Mouse (Mus musculus) CH12.LX (cell line): Measurements from ENCODE around the gene Kdm8. TPM values are rescaled to one million over a fixed set of nuclear protein-coding genes. Genes with fewer than 3 reads are reported as not detected.
"Not testable (repeated sequence)": the region's sequence is repeated elsewhere in the genome, so short reads cannot be mapped to it uniquely, and the experiment has no call there.

Source experiments
- DNase-seq: peaks from one replicate; pipeline ENCODE4 v3.0.0-alpha.2; 2013; ENCODE audit errors: extremely low read depth
- H3K27ac ChIP-seq: 2 replicates; pipeline ENCODE4 v1.5.1; 2012; ENCODE audit warnings: low read depth, mild to moderate bottlenecking, control low read depth, moderate library complexity; ENCODE audit not compliant: insufficient read depth
- H3K27me3 ChIP-seq: replicated peaks from 2 replicates; pipeline ENCODE3; 2012; ENCODE audit warnings: inconsistent platforms
- H3K36me3 ChIP-seq, 2 experiments: replicated peaks in 1 of 2; 2 replicates each; pipeline versions ENCODE3 to v1.6.1; 2012; ENCODE audit warnings: inconsistent platforms in 1 of 2, low read length in 1 of 2, mild to moderate bottlenecking in 1 of 2, mixed read lengths in 1 of 2, moderate library complexity in 1 of 2; ENCODE audit not compliant: control insufficient read depth in 1 of 2, insufficient read depth in 1 of 2
- H3K4me1 ChIP-seq, 2 experiments: 2 replicates each; pipeline ENCODE4 v1.6.1; 2012; ENCODE audit warnings: inconsistent platforms in 1 of 2, moderate library complexity in 1 of 2; ENCODE audit not compliant: insufficient read depth in 2 of 2, control insufficient read depth in 1 of 2
- H3K4me2 ChIP-seq: 2 replicates; pipeline ENCODE4 v1.6.1; 2012; ENCODE audit warnings: low read depth, mild to moderate bottlenecking, control low read depth; ENCODE audit not compliant: poor library complexity, insufficient read depth, severe bottlenecking
- H3K4me3 ChIP-seq, 3 experiments: fragments of 150-350 bp in 1 of 3; sonication (generic) in 1 of 3; replicated peaks in 1 of 3; 2 replicates each; pipeline versions ENCODE3 to v1.5.1; 2011 to 2012; ENCODE audit warnings: low read depth in 2 of 3, low read length in 2 of 3, mild to moderate bottlenecking in 2 of 3, moderate library complexity in 2 of 3, control low read depth in 1 of 3, improper control_type of control experiment in 1 of 3, inconsistent platforms in 1 of 3, mixed read lengths in 1 of 3; ENCODE audit not compliant: poor library complexity in 1 of 3
- H3K79me2 ChIP-seq: replicated peaks from 2 replicates; pipeline ENCODE4 v1.6.1; 2012; ENCODE audit warnings: mild to moderate bottlenecking, moderate library complexity; ENCODE audit not compliant: control insufficient read depth, poor library complexity, insufficient read depth, severe bottlenecking; ENCODE audit errors: extremely low read depth
- H3K9ac ChIP-seq: 2 replicates; pipeline ENCODE4 v1.6.1; 2012; ENCODE audit warnings: low read depth, mild to moderate bottlenecking, control low read depth, moderate library complexity; ENCODE audit not compliant: insufficient read depth
- H3K9me3 ChIP-seq: replicated peaks from 2 replicates; pipeline ENCODE3; 2012; ENCODE audit warnings: low read length, inconsistent platforms, mixed read lengths
- CHD2 ChIP-seq: IDR thresholded peaks from 2 replicates; pipeline ENCODE4 v1.6.1; 2011; ENCODE audit warnings: low read length, improper control_type of control experiment
- E2F4 ChIP-seq: IDR thresholded peaks from 2 replicates; pipeline ENCODE4 v1.6.1; 2011; ENCODE audit warnings: low read depth, low read length, improper control_type of control experiment; ENCODE audit not compliant: insufficient replicate concordance
- EP300 ChIP-seq: IDR thresholded peaks from 2 replicates; pipeline ENCODE4 v1.6.1; 2011; ENCODE audit warnings: low read length, improper control_type of control experiment
- ETS1 ChIP-seq: conservative IDR thresholded peaks from 2 replicates; pipeline ENCODE4 v1.6.1; 2012; ENCODE audit warnings: low read depth, mild to moderate bottlenecking, inconsistent platforms, low read length, improper control_type of control experiment, moderate library complexity
- GABPA ChIP-seq: IDR thresholded peaks from 2 replicates; pipeline ENCODE4 v1.6.1; 2012; ENCODE audit warnings: low read depth, low read length, improper control_type of control experiment, inconsistent platforms; ENCODE audit not compliant: insufficient replicate concordance
- JUND ChIP-seq: conservative IDR thresholded peaks from 2 replicates; pipeline ENCODE4 v1.6.1; 2011; ENCODE audit warnings: low read depth, low read length, improper control_type of control experiment
- KAT2A ChIP-seq: IDR thresholded peaks from 2 replicates; pipeline ENCODE4 v1.6.1; 2012; ENCODE audit warnings: low read length, improper control_type of control experiment, inconsistent platforms; ENCODE audit not compliant: insufficient replicate concordance
- MAFK ChIP-seq: IDR thresholded peaks from 2 replicates; pipeline ENCODE4 v1.6.1; 2011; ENCODE audit warnings: low read length, improper control_type of control experiment; ENCODE audit not compliant: insufficient replicate concordance
- MAX ChIP-seq: IDR thresholded peaks from 2 replicates; pipeline ENCODE4 v1.6.1; 2011; ENCODE audit warnings: low read length, improper control_type of control experiment
- MAZ ChIP-seq: IDR thresholded peaks from 2 replicates; pipeline ENCODE4 v1.6.1; 2012; ENCODE audit warnings: low read depth, mild to moderate bottlenecking, inconsistent platforms, low read length, improper control_type of control experiment, moderate library complexity
- MXI1 ChIP-seq: IDR thresholded peaks from 2 replicates; pipeline ENCODE4 v1.6.1; 2011; ENCODE audit warnings: mild to moderate bottlenecking, low read depth, low read length, improper control_type of control experiment
- NRF1 ChIP-seq: IDR thresholded peaks from 2 replicates; pipeline ENCODE4 v1.6.1; 2014; ENCODE audit warnings: low read depth, mild to moderate bottlenecking, inconsistent platforms, low read length, improper control_type of control experiment, moderate library complexity
- PAX5 ChIP-seq: IDR thresholded peaks from 2 replicates; pipeline ENCODE4 v1.6.1; 2012; ENCODE audit warnings: low read length, inconsistent platforms, mixed read lengths
- POLR2AphosphoS2 ChIP-seq: IDR thresholded peaks from 2 replicates; pipeline ENCODE4 v1.6.1; 2011; ENCODE audit warnings: low read depth, low read length, improper control_type of control experiment
- RAD21 ChIP-seq: IDR thresholded peaks from 2 replicates; pipeline ENCODE4 v1.6.1; 2011; ENCODE audit warnings: low read depth, mild to moderate bottlenecking, low read length, improper control_type of control experiment, moderate library complexity
- SIN3A ChIP-seq: IDR thresholded peaks from 2 replicates; pipeline ENCODE4 v1.6.1; 2012; ENCODE audit warnings: low read length, improper control_type of control experiment, inconsistent platforms
- TBP ChIP-seq: conservative IDR thresholded peaks from 2 replicates; pipeline ENCODE4 v1.6.1; 2011; ENCODE audit warnings: low read depth, low read length, improper control_type of control experiment
- TCF12 ChIP-seq: IDR thresholded peaks from 2 replicates; pipeline ENCODE4 v1.6.1; 2014; ENCODE audit warnings: low read depth, mild to moderate bottlenecking, inconsistent platforms, low read length, improper control_type of control experiment
- USF1 ChIP-seq: IDR thresholded peaks from 2 replicates; pipeline ENCODE4 v1.6.1; 2014; ENCODE audit warnings: low read depth, mild to moderate bottlenecking, inconsistent platforms, low read length, improper control_type of control experiment
- ZNF384 ChIP-seq: IDR thresholded peaks from 2 replicates; pipeline ENCODE4 v1.6.1; 2012; ENCODE audit warnings: low read depth, low read length, improper control_type of control experiment, inconsistent platforms
- dilution Hi-C: fragments of 300-500 bp; cut with MboI; formaldehyde crosslinking; loops from 2 replicates; pipeline ENCODE4 v1.14.3; 2020; ENCODE audit warnings: low sequenced_read_pairs; ENCODE audit not compliant: extremely low pct_unique_long_range_greater_than_20kb, extremely low pct_ligation_motif_present
- in situ Hi-C: fragments of 300-500 bp; cut with MboI; formaldehyde crosslinking; loops from 3 replicates; pipeline ENCODE4 v1.14.3; 2019; ENCODE audit warnings: low sequenced_read_pairs, low pct_ligation_motif_present, low pct_unique_long_range_greater_than_20kb, mixed read lengths
- polyA plus RNA-seq: library from polyadenylated mRNA; unstranded; fragments of >175 nt; gene quantifications from 2 replicates; pipeline ENCODE4 v1.2.1, GENCODE M21; 2012; ENCODE audit warnings: low read depth; ENCODE audit not compliant: insufficient read length
- total RNA-seq, 2 experiments: library from RNA; depleted of rRNA; stranded (reverse); fragments of 300-350 nt in 1 of 2; fragments of >200 nt in 1 of 2; gene quantifications; 2 replicates each; pipeline ENCODE4 v1.2.3; 2012 to 2014

The Kdm8 gene
- total and polyA plus RNA-seq, 3 experiments = 5.0 to 8.7 (median 6.6) TPM

DNA sequence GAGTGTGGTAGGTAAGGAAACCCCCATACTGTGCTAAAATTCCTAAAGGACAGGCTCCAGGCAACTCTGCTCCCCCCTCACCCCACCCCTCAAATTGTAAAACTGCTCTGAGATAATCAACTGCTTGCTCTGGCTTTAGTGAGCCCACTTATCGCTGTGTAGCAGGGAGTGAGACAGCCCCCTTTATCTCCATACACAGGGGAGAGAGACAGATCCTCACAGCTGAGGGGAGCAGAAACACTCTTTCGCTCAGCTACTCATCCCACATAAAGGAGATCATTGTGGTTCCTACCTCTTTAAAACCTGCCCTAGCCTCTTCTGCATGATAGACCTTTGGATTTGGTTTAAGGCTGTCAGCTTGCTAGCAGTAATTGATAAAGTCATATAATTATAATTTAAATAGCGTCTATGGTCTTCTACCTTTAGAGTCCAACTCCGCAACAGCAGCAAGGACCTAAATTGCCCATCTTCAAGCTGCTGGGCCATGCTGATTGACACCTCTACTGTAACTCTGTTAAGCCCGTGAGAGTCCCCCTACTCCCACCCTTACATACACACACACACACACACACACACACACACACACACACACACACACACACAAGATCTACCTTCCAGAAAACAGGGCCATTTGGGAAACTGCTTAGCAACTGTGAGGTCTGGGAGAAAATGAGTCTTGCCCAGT lies 15.5 kb upstream of the Kdm8 start:
- in situ Hi-C loops, DNase-seq, H3K4me3 ChIP-seq, H3K79me2 ChIP-seq, H3K36me3 ChIP-seq, H3K4me2 ChIP-seq, H3K27ac ChIP-seq, dilution Hi-C loops, H3K9ac ChIP-seq, H3K4me1 ChIP-seq: not testable (repeated sequence)
- peaks cover 19% of the 10 kb centered on the region for H3K9me3 ChIP-seq
- H3K27me3 ChIP-seq = peaks cover 44% of the 10 kb centered on the region

DNA sequence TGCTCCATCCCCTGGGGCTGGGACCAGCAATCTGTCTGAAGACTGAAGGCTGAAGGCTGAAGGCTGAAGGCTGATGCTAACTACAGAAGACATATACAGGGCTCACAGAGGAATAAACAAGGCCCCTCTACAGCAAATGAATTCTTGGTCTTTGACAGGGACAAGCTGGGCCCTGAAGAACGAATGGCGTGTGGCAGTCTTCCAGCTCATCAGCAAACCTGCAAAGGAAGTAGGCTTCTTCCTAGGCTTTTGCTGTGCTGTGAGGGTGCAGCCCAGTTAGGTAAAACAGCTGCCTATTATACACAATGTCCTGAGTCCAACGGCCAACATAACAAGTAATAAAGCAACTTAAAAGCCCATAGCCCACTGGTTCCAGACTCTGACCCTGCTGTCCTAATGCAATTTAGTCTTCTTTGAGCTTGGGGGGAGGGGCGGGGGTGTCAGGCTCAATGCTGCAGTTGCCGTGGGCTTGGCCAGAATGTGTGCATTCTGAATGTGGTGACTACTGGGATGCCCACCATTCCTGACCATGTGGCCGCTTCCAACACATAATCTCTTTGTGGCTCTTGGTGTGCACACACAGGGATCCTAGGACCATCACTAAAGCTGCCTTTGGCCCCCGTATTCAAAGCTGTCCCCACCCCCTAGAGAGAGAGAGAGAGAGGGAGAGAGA lies 14.2 kb upstream of the Kdm8 start:
- no peak overlapping the region for H3K27ac ChIP-seq
- H3K9ac ChIP-seq = no peak overlapping the region
- peaks cover 15% of the 10 kb centered on the region for H3K9me3 ChIP-seq
- dilution Hi-C loops (no loop called here), in situ Hi-C loops (no loop called here)
- H3K4me2 ChIP-seq = no peak overlapping the region
- no peaks in the 10 kb centered on the region for H3K36me3 ChIP-seq
- TF ChIP-seq MAX (no peak), NRF1 (no peak), KAT2A (no peak)
- no peak overlapping the region for H3K4me3 ChIP-seq
- H3K79me2 ChIP-seq = no peaks in the 10 kb centered on the region
- H3K4me1 ChIP-seq = no peaks in the 10 kb centered on the region
- peaks cover 57% of the 10 kb centered on the region for H3K27me3 ChIP-seq
- no peak for DNase-seq

DNA sequence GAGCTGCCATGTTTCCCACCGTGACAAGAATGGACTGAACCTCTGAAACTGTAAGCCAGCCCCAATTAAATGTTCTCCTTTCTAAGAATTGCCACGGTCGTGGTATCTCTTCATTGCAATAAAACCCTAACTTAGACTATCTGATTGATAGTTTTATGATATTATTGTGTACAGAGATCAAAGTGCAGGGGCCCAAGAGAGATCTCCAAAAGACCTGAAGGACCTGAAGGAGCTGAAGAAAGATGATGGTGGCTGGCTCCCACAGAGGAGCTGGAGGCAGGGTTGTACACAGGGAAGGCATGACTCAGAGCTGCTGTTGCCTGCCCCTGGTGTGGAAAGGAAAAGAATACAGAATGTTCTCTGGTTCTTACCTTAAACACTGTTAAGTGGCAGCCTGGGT lies 10.6 kb upstream of the Kdm8 start:
- no peak for DNase-seq
- H3K27ac ChIP-seq = no peak overlapping the region
- TF ChIP-seq MAZ = no peak
- no peak for TF ChIP-seq E2F4
- TF ChIP-seq USF1 = no peak
- TF ChIP-seq PAX5 = no peak
- no peak for TF ChIP-seq SIN3A
- no peak for TF ChIP-seq TCF12
- TF ChIP-seq POLR2AphosphoS2 = no peak
- no peak for TF ChIP-seq ETS1
- no peak for TF ChIP-seq JUND
- TF ChIP-seq CHD2 = no peak
- TF ChIP-seq TBP = no peak
- no peak for TF ChIP-seq EP300
- TF ChIP-seq RAD21 = no peak
- TF ChIP-seq MAFK = no peak
- no peak for TF ChIP-seq GABPA
- TF ChIP-seq MXI1 = no peak
- no peak for TF ChIP-seq ZNF384
- TF ChIP-seq, all 38 proteins: peak for 0
- Histone ChIP-seq H3K9me3 (peaks cover 15% of the 10 kb centered on the region), H3K4me2 (no peak overlapping the region), H3K4me1 (no peaks in the 10 kb centered on the region), H3K9ac (no peak overlapping the region), H3K27me3 (peaks cover 66% of the 10 kb centered on the region), H3K36me3 (no peaks in the 10 kb centered on the region), H3K4me3 (no peak overlapping the region), H3K79me2 (no peaks in the 10 kb centered on the region)
- in situ Hi-C loops = no loop called here
- dilution Hi-C loops = no loop called here
